In the genomic region with DNA sequence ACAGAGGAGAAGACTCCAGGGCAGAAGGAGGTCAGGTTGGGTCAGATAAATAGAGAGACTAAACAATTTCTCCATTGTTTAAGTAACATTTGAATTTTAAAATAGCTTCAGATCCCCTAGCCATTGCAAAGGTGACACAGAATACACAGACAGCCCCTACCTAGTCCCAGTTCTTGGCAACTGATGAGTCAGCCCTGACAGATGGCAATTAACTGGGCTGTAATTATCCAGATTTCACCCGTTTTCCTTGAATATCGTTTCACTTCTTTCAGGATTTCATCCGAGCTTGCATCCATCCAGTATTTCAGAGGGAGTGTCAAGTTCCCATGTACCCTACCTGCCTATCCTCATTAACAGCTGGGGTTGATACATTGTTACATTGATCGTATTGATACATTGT, we compare ENCODE assay signal across 20 mouse cellular contexts. TPM values are rescaled to one million over a fixed set of nuclear protein-coding genes. Genes with fewer than 3 reads are reported as not detected.
DNase-seq lines count a peak whose midpoint lies in the region; ATAC-seq and TF ChIP-seq lines count a peak whose summit lies in the region.
"Had no signal": no experiment of that assay in that cellular context is flagged by ENCODE, and none has a peak within 500 bp of the region (broad histone marks: within the 10 kb centered on the region; RNA-seq: fewer than 3 reads in every experiment).

No protein-coding gene starts in this region.

- no peak overlapping the region for H3K4me3 ChIP-seq in forebrain, embryonic 15.5 days
- H3K4me3 ChIP-seq in forebrain, embryonic 12.5 days (replicated peaks), result no peak overlapping the region
- H3K4me3 ChIP-seq: heart, embryonic 12.5 days; hindbrain, embryonic 15.5 days had no signal

- H3K4me2 ChIP-seq in forebrain, embryonic 15.5 days (replicated peaks), result no peak overlapping the region
- no peak overlapping the region for H3K4me2 ChIP-seq in forebrain, embryonic 12.5 days
- H3K4me2 ChIP-seq: heart, embryonic 12.5 days; hindbrain, embryonic 15.5 days had no signal

- no peak for TF ChIP-seq POLR2A in brain, embryonic 14.5 days (IDR thresholded peaks at IDR 0.05; ENCODE audit: borderline replicate concordance, extremely low read depth, insufficient read depth, insufficient read length, poor library complexity, severe bottlenecking)

- ATAC-seq in forebrain, embryonic 15.5 days (replicated peaks), result 0 out of 2 replicates have a peak, but pooled peaks have one; percentile 43
- ATAC-seq in forebrain, embryonic 12.5 days (ENCODE audit: low FRiP score), result no peak
- ATAC-seq: forebrain, postnatal 0 days; inflammation-experienced regulatory T-cells, adult 6 months; intestine, postnatal 0 days had no signal

- H3K27ac ChIP-seq in forebrain, embryonic 15.5 days (replicated peaks), result no peak overlapping the region
- H3K27ac ChIP-seq in forebrain, embryonic 12.5 days, result no peak overlapping the region
- H3K27ac ChIP-seq: hindbrain, embryonic 15.5 days had no signal

- no peak for TF ChIP-seq CTCF in brain, embryonic 14.5 days (IDR thresholded peaks at IDR 0.05; ENCODE audit: borderline replicate concordance, extremely low read depth, insufficient read depth, insufficient read length)

- H3K9me3 ChIP-seq in forebrain, embryonic 15.5 days, result no peaks in the 10 kb centered on the region
- peaks cover 5% of the 10 kb centered on the region; the same call in 1 of the 2 replicates for H3K9me3 ChIP-seq in forebrain, embryonic 12.5 days
- H3K9me3 ChIP-seq: hindbrain, embryonic 15.5 days had no signal

- DNase-seq in cerebellum, postnatal 14 days, result peak; percentile 30 to 51
- DNase-seq in cerebellum, adult 8-10 months, result no peak
- DNase-seq in layer of hippocampus, postnatal 14 days (ENCODE audit: low spot score in 2 of 2), result peak; percentile 9 to 24
- no peak for DNase-seq in layer of hippocampus, adult 9-10 months (ENCODE audit: low spot score)
- peak; percentile 54 for DNase-seq in brain, embryonic 14.5 days (ENCODE audit: low read depth)
- DNase-seq: adrenal gland, adult 2 months; adrenal gland, postnatal 36 days; forebrain, postnatal 0 days; gastrocnemius, postnatal 14 days; kidney, adult 8-10 months had no signal

- 41% methylated on average over 4 of the region's 4 CpGs for WGBS in forebrain, embryonic 15.5 days
- WGBS in forebrain, embryonic 12.5 days, result 65% methylated on average over 4 of the region's 4 CpGs

- H3K36me3 ChIP-seq in forebrain, embryonic 15.5 days, result no peaks in the 10 kb centered on the region
- H3K36me3 ChIP-seq in forebrain, embryonic 12.5 days (replicated peaks), result no peaks in the 10 kb centered on the region
- H3K36me3 ChIP-seq: heart, embryonic 12.5 days; hindbrain, embryonic 15.5 days had no signal

- H3K4me1 ChIP-seq in forebrain, embryonic 15.5 days, result no peaks in the 10 kb centered on the region
- H3K4me1 ChIP-seq in forebrain, embryonic 12.5 days, result 0 out of 2 replicates have a peak, but pooled peaks cover 5% of the 10 kb centered on the region

- H3K27me3 ChIP-seq in forebrain, embryonic 15.5 days, result no peaks in the 10 kb centered on the region
- H3K27me3 ChIP-seq in forebrain, embryonic 12.5 days, result no peaks in the 10 kb centered on the region
- H3K27me3 ChIP-seq: CH12.LX; heart, embryonic 12.5 days; hindbrain, embryonic 15.5 days had no signal

- no peak overlapping the region for H3K9ac ChIP-seq in forebrain, embryonic 15.5 days (replicated peaks)
- H3K9ac ChIP-seq in forebrain, embryonic 12.5 days, result no peak overlapping the region
- H3K9ac ChIP-seq: forebrain, postnatal 0 days; heart, embryonic 12.5 days; hindbrain, embryonic 15.5 days had no signal

RNA-seq across cellular contexts. Expression of gene Helt, which starts 34.9 kb away (rescaled TPM):
- 6.7 and 7.6 TPM in 2 replicates for polyA plus RNA-seq in forebrain, embryonic 15.5 days (2015; fragmentation: Nextera tagmentation; extraction: Ambion mirVana)
- polyA plus RNA-seq in forebrain, embryonic 12.5 days (2016; fragmentation: Nextera tagmentation; extraction: Ambion mirVana), result 11.1 and 13.0 TPM in 2 replicates
- not detected for total RNA-seq in layer of hippocampus, postnatal 14 days (2021)
- 3.7 and 7.2 TPM in 2 replicates for polyA plus RNA-seq in brain, embryonic 14.5 days (2012; rRNA removed)
- total RNA-seq: adrenal gland, adult 2 months; adrenal gland, postnatal 36 days; CH12.LX; granulocyte monocyte progenitor cell, adult 5-6 weeks had no signal
- polyA plus RNA-seq: heart, embryonic 12.5 days; heart, embryonic 16.5 days; inflammation-experienced regulatory T-cells, adult 6 months; intestine, postnatal 0 days; kidney, embryonic 16.5 days had no signal

Comparison
In these comparisons a context has a peak if more than half of its experiments do, and no peak if none do; other contexts are left out.
1. DNase-seq: peak in cerebellum, postnatal 14 days (2 of 2), layer of hippocampus, postnatal 14 days (2 of 2) and brain, embryonic 14.5 days (single experiment); none in cerebellum, adult 8-10 months (single experiment) and layer of hippocampus, adult 9-10 months (single experiment).